Mouse (Mus musculus): ENCODE results near the gene Ubtd1. TPM values are rescaled to one million over a fixed set of nuclear protein-coding genes. Genes with fewer than 3 reads are reported as not detected.
"Not testable (repeated sequence)": the region's sequence is repeated elsewhere in the genome, so short reads cannot be mapped to it uniquely, and the experiment has no call there.

The Ubtd1 gene
- total and polyA plus RNA-seq, 3 experiments, result 9.1 to 15.5 TPM; not detected in 1

DNA sequence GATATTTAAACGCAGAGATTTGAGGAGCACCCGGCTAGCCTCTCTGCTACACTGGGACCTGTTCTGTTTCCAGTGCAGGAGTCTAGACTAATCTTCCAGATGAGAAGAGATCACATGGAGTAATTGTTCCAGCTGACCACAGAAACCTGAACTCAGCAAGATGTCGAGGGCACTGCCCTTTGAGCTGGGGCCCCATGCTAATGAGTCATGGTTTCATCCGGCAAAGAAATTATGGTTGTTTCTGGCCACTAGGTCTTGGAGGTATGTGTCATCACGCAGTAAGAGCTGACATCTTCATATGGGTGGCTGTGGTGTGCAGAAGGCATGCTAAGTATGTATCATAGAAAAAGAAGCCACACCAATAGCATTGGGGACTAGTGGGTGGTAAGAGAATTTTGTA, 98.4 kb downstream of the Ubtd1 start (continued):
- no peak for TF ChIP-seq MAZ (IDR thresholded peaks at IDR 0.05; ENCODE audit: low read depth, low read length)

DNA sequence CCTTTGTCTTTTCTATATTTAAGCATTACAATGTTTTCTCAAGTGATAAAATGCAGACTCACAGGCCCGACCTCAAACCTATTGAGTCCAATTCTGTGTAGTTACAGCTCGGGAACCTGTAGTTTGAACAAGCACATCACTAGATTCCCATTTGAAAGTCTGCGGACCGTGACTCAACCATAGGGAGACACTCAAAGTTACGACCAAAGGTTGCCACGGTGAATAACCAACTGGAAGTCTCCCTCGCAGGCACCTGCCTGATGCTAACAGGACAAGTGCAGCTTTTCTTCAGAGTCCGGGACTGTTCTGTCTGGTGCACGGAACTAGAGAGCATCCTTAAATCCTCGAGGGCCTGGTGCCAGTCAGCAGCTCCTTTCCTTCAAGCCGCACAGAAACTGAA, 98.9 kb downstream of the Ubtd1 start:
- Histone ChIP-seq H3K27ac (ENCODE audit: control insufficient read depth, low read depth, low read length) (no peak overlapping the region), H3K4me3 (ENCODE audit: control insufficient read depth in 1 of 2, insufficient read depth in 1 of 2, low read depth in 2 of 2, low read length in 2 of 2) (peak overlapping the region; percentile 6 to 30; a peak in 2 of 4 replicates), H3K27me3 (ENCODE audit: control insufficient read depth in 1 of 2, insufficient read depth in 2 of 2, low read length in 2 of 2) (peaks cover 2 to 6% of the 10 kb centered on the region in 2 experiments; a peak in 3 of 4 replicates), H3K36me3 (ENCODE audit: control insufficient read depth in 1 of 2, insufficient read depth in 2 of 2, low read length in 2 of 2) (peaks cover 0 to 5% of the 10 kb centered on the region in 2 experiments; a peak in 2 of 4 replicates), H3K9me3 (replicated peaks; ENCODE audit: insufficient read depth, low read length) (no peaks in the 10 kb centered on the region), H3K9ac (ENCODE audit: control insufficient read depth, low read depth, low read length, poor library complexity, severe bottlenecking) (no peak overlapping the region; the same call in 1 of the 2 replicates), H3K4me1 (ENCODE audit: control insufficient read depth in 1 of 2, insufficient read depth in 2 of 2, low read length in 2 of 2) (peaks cover 4 to 15% of the 10 kb centered on the region in 2 experiments; a peak in 3 of 4 replicates), H3K79me2 (ENCODE audit: control insufficient read depth, insufficient read depth, low read length, poor library complexity) (no peaks in the 10 kb centered on the region)
- no peak for TF ChIP-seq TCF12 (IDR thresholded peaks at IDR 0.05; ENCODE audit: low read depth, low read length)
- peak; percentile 36; the same call in 1 of the 2 replicates for TF ChIP-seq GATA1 (IDR thresholded peaks at IDR 0.05; ENCODE audit: low read depth, low read length)
- peak; percentile 43 for DNase-seq (ENCODE audit: low read depth, low spot score)

DNA sequence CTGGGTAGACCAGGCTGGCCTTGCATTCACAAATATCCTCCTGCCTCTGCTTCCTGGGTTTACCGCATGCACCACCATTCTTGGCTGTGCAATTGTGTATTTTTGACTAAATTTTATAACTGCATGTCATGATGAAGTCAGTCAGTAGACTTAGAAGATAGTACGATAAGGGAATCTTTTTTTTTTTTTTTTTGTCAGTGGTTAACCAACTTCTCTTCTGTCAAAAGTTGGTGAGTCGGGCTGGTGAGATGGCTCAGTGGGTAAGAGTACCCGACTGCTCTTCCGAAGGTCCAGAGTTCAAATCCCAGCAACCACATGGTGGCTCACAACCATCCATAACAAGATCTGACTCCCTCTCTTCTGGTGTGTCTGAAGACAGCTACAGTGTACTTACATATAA, 100.0 kb downstream of the Ubtd1 start:
- H3K9ac ChIP-seq (ENCODE audit: control insufficient read depth, low read depth, low read length, poor library complexity, severe bottlenecking); H3K79me2 ChIP-seq (ENCODE audit: control insufficient read depth, insufficient read depth, low read length, poor library complexity); H3K4me3 ChIP-seq (ENCODE audit: control insufficient read depth in 1 of 2, insufficient read depth in 1 of 2, low read depth in 2 of 2, low read length in 2 of 2); H3K9me3 ChIP-seq (replicated peaks; ENCODE audit: insufficient read depth, low read length); H3K27me3 ChIP-seq (ENCODE audit: control insufficient read depth in 1 of 2, insufficient read depth in 2 of 2, low read length in 2 of 2); H3K27ac ChIP-seq (ENCODE audit: control insufficient read depth, low read depth, low read length); H3K36me3 ChIP-seq (ENCODE audit: control insufficient read depth in 1 of 2, insufficient read depth in 2 of 2, low read length in 2 of 2): not testable (repeated sequence)
- TF ChIP-seq MAFK (IDR thresholded peaks at IDR 0.05; ENCODE audit: borderline replicate concordance, low read depth, low read length), result 0 out of 2 replicates have a peak, but pooled peaks have one; percentile 36
- peak; percentile 89 for TF ChIP-seq TBP (IDR thresholded peaks at IDR 0.05; ENCODE audit: low read depth, low read length)
- peak; percentile 84 for TF ChIP-seq ZNF384 (IDR thresholded peaks at IDR 0.05; ENCODE audit: low read depth, low read length)
- peaks cover 4 to 15% of the 10 kb centered on the region in 2 experiments; a peak in 3 of 4 replicates for H3K4me1 ChIP-seq (ENCODE audit: control insufficient read depth in 1 of 2, insufficient read depth in 2 of 2, low read length in 2 of 2)
- DNase-seq (ENCODE audit: low read depth, low spot score), result peak; percentile 28

Other genes with a start within 250 kb of the Ubtd1 start
- 0.04 TPM in 1 of 2 replicates, not detected in the other for gene Slit1, start 238.1 kb upstream of the Ubtd1 start, total RNA-seq (2012; rRNA removed)
- gene Slit1, start 238.1 kb upstream of the Ubtd1 start, polyA plus RNA-seq (2012; ENCODE audit: insufficient read depth in 1 of 2, insufficient read length in 2 of 2, low read depth in 1 of 2, low replicate concordance in 2 of 2, missing spikeins in 1 of 2), result under 1 TPM in 1 of 2 experiments, not detected in 1; 0.04 TPM
- 47.5 and 53.9 TPM in 2 replicates for gene Arhgap19, start 179.7 kb upstream of the Ubtd1 start, total RNA-seq (2012; rRNA removed)
- 10 to 100 TPM in 1 of 2 experiments, not detected in 1; 67.9 TPM for gene Arhgap19, start 179.7 kb upstream of the Ubtd1 start, polyA plus RNA-seq (2012; ENCODE audit: insufficient read depth in 1 of 2, insufficient read length in 2 of 2, low read depth in 1 of 2, low replicate concordance in 2 of 2, missing spikeins in 1 of 2)
- 26.7 and 36.0 TPM in 2 replicates for gene Frat1, start 151.8 kb upstream of the Ubtd1 start, total RNA-seq (2012; rRNA removed)
- gene Frat1, start 151.8 kb upstream of the Ubtd1 start, polyA plus RNA-seq (2012; ENCODE audit: insufficient read depth in 1 of 2, insufficient read length in 2 of 2, low read depth in 1 of 2, low replicate concordance in 2 of 2, missing spikeins in 1 of 2), result 10 to 100 TPM in 1 of 2 experiments, not detected in 1; 31.5 TPM
- 55.6 and 58.2 TPM in 2 replicates for gene Frat2, start 133.6 kb upstream of the Ubtd1 start, total RNA-seq (2012; rRNA removed)
- 100 to 1,000 TPM in 1 of 2 experiments, not detected in 1; 110 TPM for gene Frat2, start 133.6 kb upstream of the Ubtd1 start, polyA plus RNA-seq (2012; ENCODE audit: insufficient read depth in 1 of 2, insufficient read length in 2 of 2, low read depth in 1 of 2, low replicate concordance in 2 of 2, missing spikeins in 1 of 2)
- gene Rrp12, start 85.6 kb upstream of the Ubtd1 start, total RNA-seq (2012; rRNA removed), result 93.8 and 106 TPM in 2 replicates
- 100 to 1,000 TPM in 1 of 2 experiments, 10 to 100 TPM in 1; 44.5 to 134 TPM for gene Rrp12, start 85.6 kb upstream of the Ubtd1 start, polyA plus RNA-seq (2012; ENCODE audit: insufficient read depth in 1 of 2, insufficient read length in 2 of 2, low read depth in 1 of 2, low replicate concordance in 2 of 2, missing spikeins in 1 of 2)
- gene Pgam1, start 69.8 kb upstream of the Ubtd1 start, total RNA-seq (2012; rRNA removed), result 267 and 714 TPM in 2 replicates
- gene Pgam1, start 69.8 kb upstream of the Ubtd1 start, polyA plus RNA-seq (2012; ENCODE audit: insufficient read depth in 1 of 2, insufficient read length in 2 of 2, low read depth in 1 of 2, low replicate concordance in 2 of 2, missing spikeins in 1 of 2), result 100 to 1,000 TPM; 220 to 756 TPM
- gene Exosc1, start 48.3 kb upstream of the Ubtd1 start, total RNA-seq (2012; rRNA removed), result 101 and 118 TPM in 2 replicates
- gene Exosc1, start 48.3 kb upstream of the Ubtd1 start, polyA plus RNA-seq (2012; ENCODE audit: insufficient read depth in 1 of 2, insufficient read length in 2 of 2, low read depth in 1 of 2, low replicate concordance in 2 of 2, missing spikeins in 1 of 2), result 100 to 1,000 TPM; 162 to 390 TPM
- 95.2 and 99.2 TPM in 2 replicates for gene Zdhhc16, start 48.3 kb upstream of the Ubtd1 start, total RNA-seq (2012; rRNA removed)
- 100 to 1,000 TPM in 1 of 2 experiments, not detected in 1; 128 TPM for gene Zdhhc16, start 48.3 kb upstream of the Ubtd1 start, polyA plus RNA-seq (2012; ENCODE audit: insufficient read depth in 1 of 2, insufficient read length in 2 of 2, low read depth in 1 of 2, low replicate concordance in 2 of 2, missing spikeins in 1 of 2)
- 23.7 and 25.6 TPM in 2 replicates for gene Mms19, start 606 bp upstream of the Ubtd1 start, total RNA-seq (2012; rRNA removed)
- gene Mms19, start 606 bp upstream of the Ubtd1 start, polyA plus RNA-seq (2012; ENCODE audit: insufficient read depth in 1 of 2, insufficient read length in 2 of 2, low read depth in 1 of 2, low replicate concordance in 2 of 2, missing spikeins in 1 of 2), result 10 to 100 TPM in 1 of 2 experiments, not detected in 1; 88.6 TPM
- gene Ankrd2, start 54.2 kb downstream of the Ubtd1 start, total RNA-seq (2012; rRNA removed), result not detected in 2 replicates
- not detected for gene Ankrd2, start 54.2 kb downstream of the Ubtd1 start, polyA plus RNA-seq (2012; ENCODE audit: insufficient read depth in 1 of 2, insufficient read length in 2 of 2, low read depth in 1 of 2, low replicate concordance in 2 of 2, missing spikeins in 1 of 2)
- 0.31 TPM in 1 of 2 replicates, not detected in the other for gene Hoga1, start 63.8 kb downstream of the Ubtd1 start, total RNA-seq (2012; rRNA removed)
- under 1 TPM in 1 of 2 experiments, not detected in 1; 0.38 TPM for gene Hoga1, start 63.8 kb downstream of the Ubtd1 start, polyA plus RNA-seq (2012; ENCODE audit: insufficient read depth in 1 of 2, insufficient read length in 2 of 2, low read depth in 1 of 2, low replicate concordance in 2 of 2, missing spikeins in 1 of 2)
- gene 4933411K16Rik, start 70.5 kb downstream of the Ubtd1 start, total RNA-seq (2012; rRNA removed), result not detected in 2 replicates
- under 1 TPM in 1 of 2 experiments, not detected in 1; 0.10 TPM for gene 4933411K16Rik, start 70.5 kb downstream of the Ubtd1 start, polyA plus RNA-seq (2012; ENCODE audit: insufficient read depth in 1 of 2, insufficient read length in 2 of 2, low read depth in 1 of 2, low replicate concordance in 2 of 2, missing spikeins in 1 of 2)
- 4.9 and 5.7 TPM in 2 replicates for gene Morn4, start 104.6 kb downstream of the Ubtd1 start, total RNA-seq (2012; rRNA removed)
- 10 to 100 TPM in 1 of 2 experiments, not detected in 1; 18.4 TPM for gene Morn4, start 104.6 kb downstream of the Ubtd1 start, polyA plus RNA-seq (2012; ENCODE audit: insufficient read depth in 1 of 2, insufficient read length in 2 of 2, low read depth in 1 of 2, low replicate concordance in 2 of 2, missing spikeins in 1 of 2)
- gene Pi4k2a, start 108.7 kb downstream of the Ubtd1 start, total RNA-seq (2012; rRNA removed), result 10.2 and 12.2 TPM in 2 replicates
- gene Pi4k2a, start 108.7 kb downstream of the Ubtd1 start, polyA plus RNA-seq (2012; ENCODE audit: insufficient read depth in 1 of 2, insufficient read length in 2 of 2, low read depth in 1 of 2, low replicate concordance in 2 of 2, missing spikeins in 1 of 2), result 10 to 100 TPM in 1 of 2 experiments, not detected in 1; 30.3 TPM
- 49.5 and 54.8 TPM in 2 replicates for gene Avpi1, start 147.3 kb downstream of the Ubtd1 start, total RNA-seq (2012; rRNA removed)
- 10 to 100 TPM in 1 of 2 experiments, not detected in 1; 53.3 TPM for gene Avpi1, start 147.3 kb downstream of the Ubtd1 start, polyA plus RNA-seq (2012; ENCODE audit: insufficient read depth in 1 of 2, insufficient read length in 2 of 2, low read depth in 1 of 2, low replicate concordance in 2 of 2, missing spikeins in 1 of 2)
- 7.9 and 9.7 TPM in 2 replicates for gene Marveld1, start 165.6 kb downstream of the Ubtd1 start, total RNA-seq (2012; rRNA removed)
- gene Marveld1, start 165.6 kb downstream of the Ubtd1 start, polyA plus RNA-seq (2012; ENCODE audit: insufficient read depth in 1 of 2, insufficient read length in 2 of 2, low read depth in 1 of 2, low replicate concordance in 2 of 2, missing spikeins in 1 of 2), result 10 to 100 TPM in 1 of 2 experiments, not detected in 1; 24.4 TPM
- gene Zfyve27, start 182.2 kb downstream of the Ubtd1 start, total RNA-seq (2012; rRNA removed), result 22.0 and 27.0 TPM in 2 replicates
- gene Zfyve27, start 182.2 kb downstream of the Ubtd1 start, polyA plus RNA-seq (2012; ENCODE audit: insufficient read depth in 1 of 2, insufficient read length in 2 of 2, low read depth in 1 of 2, low replicate concordance in 2 of 2, missing spikeins in 1 of 2), result 10 to 100 TPM in 1 of 2 experiments, not detected in 1; 40.2 TPM
- gene Sfrp5, start 220.5 kb downstream of the Ubtd1 start, total RNA-seq (2012; rRNA removed), result not detected in 2 replicates
- under 1 TPM in 1 of 2 experiments, not detected in 1; 0.50 TPM for gene Sfrp5, start 220.5 kb downstream of the Ubtd1 start, polyA plus RNA-seq (2012; ENCODE audit: insufficient read depth in 1 of 2, insufficient read length in 2 of 2, low read depth in 1 of 2, low replicate concordance in 2 of 2, missing spikeins in 1 of 2)